Mouse (Mus musculus) olfactory bulb, adult 2 months (tissue): ENCODE results near the gene Tm7sf3.

ENCODE experiments used
- CTCF ChIP-seq: fragments of 200-500 bp; IDR thresholded peaks from 2 replicates; pipeline ENCODE4 v1.5.1; 2012; ENCODE audit warnings: low read depth, mild to moderate bottlenecking, low read length, moderate library complexity; ENCODE audit not compliant: insufficient read depth
- POLR2A ChIP-seq: fragments of 200-500 bp; IDR thresholded peaks from 2 replicates; pipeline ENCODE4 v1.6.1; 2012; ENCODE audit warnings: mild to moderate bottlenecking, low read depth, low read length, moderate library complexity; ENCODE audit not compliant: insufficient read depth

GRCm38 (mm10) chr6:146661655-146662054 lies 19.0 kb upstream of the Tm7sf3 start:
- no peak for TF ChIP-seq CTCF
- TF ChIP-seq POLR2A: no peak
